In the genomic region with DNA sequence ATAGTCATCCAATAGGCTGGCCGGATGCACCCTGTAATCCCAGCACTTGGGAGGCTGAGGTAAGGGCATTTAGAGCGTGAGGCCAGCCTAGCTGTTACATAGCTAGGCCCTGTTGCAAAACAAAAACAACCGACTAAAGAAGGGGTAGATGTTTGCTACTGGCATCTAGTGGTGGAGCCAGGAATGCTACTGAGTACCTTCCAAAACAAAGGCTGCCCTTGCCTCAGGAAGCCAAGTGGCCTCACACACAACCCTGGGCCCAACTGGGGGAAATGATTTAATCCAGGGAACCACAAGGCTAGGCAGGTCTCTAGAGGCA, we compare ENCODE assay signal across 8 mouse cellular contexts. TPM values are rescaled to one million over a fixed set of nuclear protein-coding genes. Genes with fewer than 3 reads are reported as not detected.
A peak's percentile ranks its signal among the peaks of the same experiment; 100 is the strongest.
DNase-seq lines count a peak whose midpoint lies in the region; ATAC-seq and TF ChIP-seq lines count a peak whose summit lies in the region.

No protein-coding gene starts in this region.

- H3K4me2 ChIP-seq in kidney, embryonic 14.5 days (replicated peaks; ENCODE audit: low read depth, low read length): no peak overlapping the region
- no peak overlapping the region for H3K4me2 ChIP-seq in heart, postnatal 0 days (ENCODE audit: low read depth, low read length)
- H3K4me2 ChIP-seq in limb, embryonic 11.5 days (ENCODE audit: low read depth, severe bottlenecking): no peak overlapping the region
- no peak overlapping the region for H3K4me2 ChIP-seq in midbrain, embryonic 15.5 days

- TF ChIP-seq CTCF in heart, postnatal 0 days (IDR thresholded peaks at IDR 0.05; ENCODE audit: low read depth): peak; percentile 58

- no peak overlapping the region for H3K4me3 ChIP-seq in kidney, embryonic 14.5 days (ENCODE audit: low read length)
- no peak overlapping the region for H3K4me3 ChIP-seq in heart, postnatal 0 days (ENCODE audit: low read depth, low read length)
- H3K4me3 ChIP-seq in limb, embryonic 11.5 days (ENCODE audit: low read depth, low read length): no peak overlapping the region
- no peak overlapping the region for H3K4me3 ChIP-seq in midbrain, embryonic 15.5 days

- DNase-seq in kidney, adult 11 months: peak; percentile 68
- peak; percentile 49 for DNase-seq in heart, postnatal 0 days (ENCODE audit: low spot score)
- no peak for DNase-seq in limb, embryonic 11.5 days (ENCODE audit: low spot score)
- no peak for DNase-seq in ovary, adult 18-20 months (ENCODE audit: low spot score)
- no peak for DNase-seq in cerebellum, adult 11 months

- no peak overlapping the region for H3K9ac ChIP-seq in kidney, embryonic 14.5 days (ENCODE audit: low read depth, low read length)
- no peak overlapping the region for H3K9ac ChIP-seq in heart, postnatal 0 days (replicated peaks; ENCODE audit: low read depth, low read length)
- no peak overlapping the region for H3K9ac ChIP-seq in limb, embryonic 11.5 days (ENCODE audit: low read length)
- H3K9ac ChIP-seq in midbrain, embryonic 15.5 days: no peak overlapping the region

- peaks cover 39% of the 10 kb centered on the region for H3K4me1 ChIP-seq in kidney, embryonic 14.5 days (ENCODE audit: control insufficient read depth, insufficient read depth, low read length)
- H3K4me1 ChIP-seq in heart, postnatal 0 days (ENCODE audit: control insufficient read depth, insufficient read depth): peaks cover 52% of the 10 kb centered on the region
- H3K4me1 ChIP-seq in limb, embryonic 11.5 days (ENCODE audit: control insufficient read depth, insufficient read depth, low read length): peaks cover 57% of the 10 kb centered on the region
- H3K4me1 ChIP-seq in midbrain, embryonic 15.5 days: peaks cover 49% of the 10 kb centered on the region

- H3K36me3 ChIP-seq in kidney, embryonic 14.5 days (ENCODE audit: control insufficient read depth, insufficient read depth, low read length): peaks cover 7% of the 10 kb centered on the region; the same call in 1 of the 2 replicates
- H3K36me3 ChIP-seq in heart, postnatal 0 days (replicated peaks; ENCODE audit: control insufficient read depth, insufficient read depth, low read length): peaks cover 19% of the 10 kb centered on the region
- peaks cover 4% of the 10 kb centered on the region; the same call in 1 of the 2 replicates for H3K36me3 ChIP-seq in limb, embryonic 11.5 days (ENCODE audit: control insufficient read depth, insufficient read depth, low read length)
- H3K36me3 ChIP-seq in midbrain, embryonic 15.5 days (replicated peaks): no peaks in the 10 kb centered on the region

- no peak for ATAC-seq in kidney, embryonic 14.5 days (ENCODE audit: low FRiP score, low TSS enrichment)
- peak; percentile 22; the same call in 1 of the 2 replicates for ATAC-seq in common myeloid progenitor, adult 5-6 weeks (replicated peaks; ENCODE audit: low read depth, poor library complexity, severe bottlenecking)
- peak; percentile 27; the same call in 1 of the 2 replicates for ATAC-seq in heart, postnatal 0 days (ENCODE audit: insufficient read depth, low read depth)
- ATAC-seq in limb, embryonic 11.5 days (ENCODE audit: insufficient number of reproducible peaks, low FRiP score, low TSS enrichment, low read depth): no peak
- no peak for ATAC-seq in midbrain, embryonic 15.5 days (replicated peaks)

- H3K27ac ChIP-seq in kidney, embryonic 14.5 days (ENCODE audit: low read depth, low read length): no peak overlapping the region
- peak overlapping the region; percentile 62 for H3K27ac ChIP-seq in heart, postnatal 0 days (ENCODE audit: low read depth)
- H3K27ac ChIP-seq in limb, embryonic 11.5 days (replicated peaks; ENCODE audit: low read depth, low read length): 0 out of 2 replicates have a peak overlapping the region, but pooled peaks have one; percentile 99
- H3K27ac ChIP-seq in midbrain, embryonic 15.5 days: peak overlapping the region; percentile 53; the same call in 1 of the 2 replicates

- TF ChIP-seq EP300 in heart, postnatal 0 days (IDR thresholded peaks at IDR 0.05; ENCODE audit: low read depth): no peak

- H3K9me3 ChIP-seq in kidney, embryonic 14.5 days (ENCODE audit: control insufficient read depth, low read length): no peaks in the 10 kb centered on the region
- H3K9me3 ChIP-seq in heart, postnatal 0 days (replicated peaks; ENCODE audit: control insufficient read depth, low read length): no peaks in the 10 kb centered on the region
- H3K9me3 ChIP-seq in limb, embryonic 11.5 days (ENCODE audit: control insufficient read depth, low read length): no peaks in the 10 kb centered on the region
- H3K9me3 ChIP-seq in midbrain, embryonic 15.5 days: no peaks in the 10 kb centered on the region

- WGBS in kidney, embryonic 14.5 days: 19% methylated on average over 3 of the region's 3 CpGs
- 18% methylated on average over 3 of the region's 3 CpGs for WGBS in heart, postnatal 0 days
- WGBS in limb, embryonic 11.5 days: 25% methylated on average over 3 of the region's 3 CpGs
- WGBS in midbrain, embryonic 15.5 days: 24% methylated on average over 3 of the region's 3 CpGs

- peaks cover 5% of the 10 kb centered on the region for H3K27me3 ChIP-seq in kidney, embryonic 14.5 days (ENCODE audit: control insufficient read depth, insufficient read depth, low read length)
- no peaks in the 10 kb centered on the region for H3K27me3 ChIP-seq in heart, postnatal 0 days (ENCODE audit: control insufficient read depth, insufficient read depth, low read length)
- 0 out of 2 replicates have a peak, but pooled peaks cover 3% of the 10 kb centered on the region for H3K27me3 ChIP-seq in limb, embryonic 11.5 days (ENCODE audit: control insufficient read depth, insufficient read depth, low read length)
- no peaks in the 10 kb centered on the region for H3K27me3 ChIP-seq in midbrain, embryonic 15.5 days (replicated peaks)

RNA-seq across cellular contexts. Expression of a gene that starts 3.1 kb away (rescaled TPM):
- polyA plus RNA-seq in kidney, embryonic 14.5 days (2014; fragmentation: Nextera tagmentation; extraction: Ambion mirVana): 1.7 and 2.8 TPM in 2 replicates
- total RNA-seq in common myeloid progenitor, adult 5-6 weeks (2017): 13.2 and 22.4 TPM in 2 replicates
- 1.0 TPM in 1 of 2 replicates, not detected in the other for total RNA-seq in heart, postnatal 0 days (2014; rRNA removed; ENCODE audit: low replicate concordance)
- polyA plus RNA-seq in heart, postnatal 0 days (2015; fragmentation: Nextera tagmentation; extraction: Ambion mirVana): 3.0 and 3.1 TPM in 2 replicates
- 7.7 and 8.6 TPM in 2 replicates for polyA plus RNA-seq in limb, embryonic 11.5 days (2014; fragmentation: Nextera tagmentation; extraction: Ambion mirVana)
- polyA plus RNA-seq in midbrain, embryonic 15.5 days (2015; fragmentation: Nextera tagmentation; extraction: Ambion mirVana): 0.97 and 1.8 TPM in 2 replicates

RNA-seq across cellular contexts. Expression of a gene that starts 24.6 kb away (rescaled TPM):
- 6.3 and 8.9 TPM in 2 replicates for polyA plus RNA-seq in kidney, embryonic 14.5 days (2014; fragmentation: Nextera tagmentation; extraction: Ambion mirVana)
- total RNA-seq in common myeloid progenitor, adult 5-6 weeks (2017): 38.8 and 47.8 TPM in 2 replicates
- total RNA-seq in heart, postnatal 0 days (2014; rRNA removed; ENCODE audit: low replicate concordance): 4.4 and 4.8 TPM in 2 replicates
- polyA plus RNA-seq in heart, postnatal 0 days (2015; fragmentation: Nextera tagmentation; extraction: Ambion mirVana): 8.7 and 9.8 TPM in 2 replicates
- 3.9 and 4.8 TPM in 2 replicates for polyA plus RNA-seq in limb, embryonic 11.5 days (2014; fragmentation: Nextera tagmentation; extraction: Ambion mirVana)
- 3.4 and 4.2 TPM in 2 replicates for polyA plus RNA-seq in midbrain, embryonic 15.5 days (2015; fragmentation: Nextera tagmentation; extraction: Ambion mirVana)

RNA-seq across cellular contexts. Expression of a gene that starts 38.2 kb away (rescaled TPM):
- polyA plus RNA-seq in kidney, embryonic 14.5 days (2014; fragmentation: Nextera tagmentation; extraction: Ambion mirVana): 28.1 and 33.1 TPM in 2 replicates
- total RNA-seq in common myeloid progenitor, adult 5-6 weeks (2017): 46.5 and 55.3 TPM in 2 replicates
- 68.0 and 83.6 TPM in 2 replicates for total RNA-seq in heart, postnatal 0 days (2014; rRNA removed; ENCODE audit: low replicate concordance)
- 6.2 and 6.9 TPM in 2 replicates for polyA plus RNA-seq in heart, postnatal 0 days (2015; fragmentation: Nextera tagmentation; extraction: Ambion mirVana)
- polyA plus RNA-seq in limb, embryonic 11.5 days (2014; fragmentation: Nextera tagmentation; extraction: Ambion mirVana): 26.4 and 26.7 TPM in 2 replicates
- 16.3 and 17.2 TPM in 2 replicates for polyA plus RNA-seq in midbrain, embryonic 15.5 days (2015; fragmentation: Nextera tagmentation; extraction: Ambion mirVana)

RNA-seq across cellular contexts. Expression of a gene that starts 39.8 kb away (rescaled TPM):
- 65.4 and 82.3 TPM in 2 replicates for polyA plus RNA-seq in kidney, embryonic 14.5 days (2014; fragmentation: Nextera tagmentation; extraction: Ambion mirVana)
- 85.0 and 102 TPM in 2 replicates for total RNA-seq in common myeloid progenitor, adult 5-6 weeks (2017)
- total RNA-seq in heart, postnatal 0 days (2014; rRNA removed; ENCODE audit: low replicate concordance): 98.3 and 116 TPM in 2 replicates
- polyA plus RNA-seq in heart, postnatal 0 days (2015; fragmentation: Nextera tagmentation; extraction: Ambion mirVana): 28.4 and 29.5 TPM in 2 replicates
- 65.7 and 65.9 TPM in 2 replicates for polyA plus RNA-seq in limb, embryonic 11.5 days (2014; fragmentation: Nextera tagmentation; extraction: Ambion mirVana)
- polyA plus RNA-seq in midbrain, embryonic 15.5 days (2015; fragmentation: Nextera tagmentation; extraction: Ambion mirVana): 63.3 and 66.7 TPM in 2 replicates

Comparison
In these comparisons a context has a peak if more than half of its experiments do, and no peak if none do; other contexts are left out.
1. DNase-seq: peak in kidney, adult 11 months (single experiment) and heart, postnatal 0 days (single experiment); none in limb, embryonic 11.5 days (single experiment), ovary, adult 18-20 months (single experiment) and cerebellum, adult 11 months (single experiment).
2. ATAC-seq: peak in common myeloid progenitor, adult 5-6 weeks (single experiment) and heart, postnatal 0 days (single experiment); none in kidney, embryonic 14.5 days (single experiment), limb, embryonic 11.5 days (single experiment) and midbrain, embryonic 15.5 days (single experiment).